Mouse (Mus musculus) forebrain, postnatal 0 days (tissue): ENCODE measurements around the gene Nup210l. TPM values are rescaled to one million over a fixed set of nuclear protein-coding genes. Genes with fewer than 3 reads are reported as not detected.

Source experiments
- ATAC-seq: fragments of 200-750 bp; cut with Nextera tagmentation; 2 replicates; pipeline ENCODE4 v1.8.0; 2017; ENCODE audit warnings: mild to moderate bottlenecking, moderate library complexity
- DNase-seq: peaks from one replicate; pipeline ENCODE4 v3.0.0-alpha.2; 2015
- H3K27ac ChIP-seq: fragments of 300-500 bp; sonication (generic); 2 replicates; pipeline ENCODE4 v1.5.1; 2014; ENCODE audit warnings: low read depth, mild to moderate bottlenecking, antibody characterized with exemption, low read length, moderate library complexity, mixed read lengths
- H3K27me3 ChIP-seq: fragments of 300-500 bp; sonication (generic); 2 replicates; pipeline ENCODE4 v1.6.1; 2014; ENCODE audit warnings: mild to moderate bottlenecking, low read length, mixed read lengths; ENCODE audit not compliant: insufficient read depth
- H3K36me3 ChIP-seq: fragments of 300-500 bp; sonication (generic); 2 replicates; pipeline ENCODE4 v1.6.1; 2014; ENCODE audit warnings: mild to moderate bottlenecking, moderate library complexity; ENCODE audit not compliant: insufficient read depth
- H3K4me1 ChIP-seq: fragments of 300-500 bp; sonication (generic); 2 replicates; pipeline ENCODE4 v1.6.1; 2014; ENCODE audit warnings: antibody characterized with exemption; ENCODE audit not compliant: insufficient read depth
- H3K4me2 ChIP-seq: fragments of 300-500 bp; sonication (generic); 2 replicates; pipeline ENCODE4 v1.6.1; 2014; ENCODE audit warnings: low read depth, mild to moderate bottlenecking, moderate library complexity
- H3K4me3 ChIP-seq: fragments of 300-500 bp; sonication (generic); 2 replicates; pipeline ENCODE4 v1.5.1; 2014; ENCODE audit warnings: low read depth, low read length, mixed read lengths
- H3K9ac ChIP-seq: fragments of 300-500 bp; sonication (generic); 2 replicates; pipeline ENCODE4 v1.6.1; 2014; ENCODE audit warnings: mild to moderate bottlenecking
- H3K9me3 ChIP-seq: fragments of 300-500 bp; sonication (generic); 2 replicates; pipeline ENCODE4 v1.6.1; 2016; ENCODE audit warnings: low read length
- CTCF ChIP-seq: sonication (generic); IDR thresholded peaks from 2 replicates; pipeline ENCODE4 v1.5.1; 2016; ENCODE audit warnings: antibody characterized with exemption, control low read depth, low read depth
- WGBS: fragments of 180-500 bp; shearing (Covaris S2); extraction: QIAGEN DNeasy Blood & Tissue Kit; methylation state at CpG from one replicate; pipeline ENCODE4 v1.1.7; 2014; 5-methylcytosine and 5-hydroxymethylcytosine counted together
- polyA plus RNA-seq: library from polyadenylated mRNA; unstranded; fragments of >200 nt; fragmentation: Nextera tagmentation; extraction: Ambion mirVana; gene quantifications from 2 replicates; pipeline ENCODE4 v1.2.1, GENCODE M21; 2015
- total RNA-seq: library from RNA; depleted of rRNA; stranded (reverse); fragments of >200 nt; gene quantifications from 2 replicates; pipeline ENCODE4 v1.2.3, GENCODE M21; 2014

Nup210l gene
- total and polyA plus RNA-seq, 2 experiments from 2014 or later, result 0.10 to 0.38 TPM

DNA sequence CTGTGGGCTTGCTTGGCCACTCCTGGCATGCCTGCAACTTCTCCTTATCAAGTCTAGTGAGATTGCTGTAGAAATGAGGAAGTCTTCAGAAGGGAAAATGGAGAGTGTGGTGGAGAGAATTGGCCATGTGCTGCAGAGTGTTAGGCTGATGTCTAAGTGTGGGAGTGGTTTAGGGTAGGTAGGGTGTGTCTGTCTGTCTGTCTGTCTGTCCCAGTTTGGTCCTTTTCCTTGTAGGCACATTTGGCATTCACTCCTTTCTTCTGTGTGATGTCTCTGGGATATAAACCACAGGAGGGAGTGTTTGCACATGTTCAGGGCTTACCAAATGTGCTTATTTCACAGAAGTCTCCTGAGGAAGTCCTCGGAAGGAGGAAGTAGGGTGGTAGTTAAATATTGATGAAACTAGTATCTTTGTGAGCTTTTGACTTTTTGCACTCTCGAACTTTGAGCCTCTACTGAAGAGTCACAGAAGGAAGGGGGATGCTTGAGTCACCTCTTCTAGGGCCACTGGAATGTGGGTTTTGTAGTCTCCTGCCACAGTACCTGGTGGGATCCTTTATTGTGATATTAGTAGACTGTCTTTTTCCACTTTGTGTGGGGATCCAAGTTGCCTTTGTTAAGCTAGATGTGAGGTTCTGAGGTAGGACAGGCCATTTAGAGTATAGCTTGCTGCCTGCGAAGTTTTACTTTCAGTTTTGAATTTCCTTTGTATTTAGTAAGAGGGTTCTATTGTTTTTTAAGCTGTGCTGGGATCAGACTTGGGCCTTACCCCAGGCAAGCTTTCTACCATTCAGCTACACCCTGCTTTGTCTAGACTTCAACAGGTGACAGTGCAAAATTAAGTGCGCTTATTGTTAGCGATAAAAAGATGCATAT, 22.3 kb upstream of the Nup210l start:
- no peaks in the 10 kb centered on the region for H3K27me3 ChIP-seq
- no peak overlapping the region for H3K4me3 ChIP-seq
- peak overlapping the region; percentile 73 for H3K4me2 ChIP-seq
- TF ChIP-seq CTCF, result no peak
- H3K27ac ChIP-seq, result no peak overlapping the region
- 79% methylated on average over 5 of the region's 5 CpGs for WGBS
- ATAC-seq, result no peak
- H3K36me3 ChIP-seq, result 0 out of 2 replicates have a peak, but pooled peaks cover 4% of the 10 kb centered on the region
- peaks cover 29% of the 10 kb centered on the region for H3K4me1 ChIP-seq
- DNase-seq, result no peak
- no peaks in the 10 kb centered on the region for H3K9me3 ChIP-seq
- H3K9ac ChIP-seq, result peak overlapping the region; percentile 1; the same call in 1 of the 2 replicates

DNA sequence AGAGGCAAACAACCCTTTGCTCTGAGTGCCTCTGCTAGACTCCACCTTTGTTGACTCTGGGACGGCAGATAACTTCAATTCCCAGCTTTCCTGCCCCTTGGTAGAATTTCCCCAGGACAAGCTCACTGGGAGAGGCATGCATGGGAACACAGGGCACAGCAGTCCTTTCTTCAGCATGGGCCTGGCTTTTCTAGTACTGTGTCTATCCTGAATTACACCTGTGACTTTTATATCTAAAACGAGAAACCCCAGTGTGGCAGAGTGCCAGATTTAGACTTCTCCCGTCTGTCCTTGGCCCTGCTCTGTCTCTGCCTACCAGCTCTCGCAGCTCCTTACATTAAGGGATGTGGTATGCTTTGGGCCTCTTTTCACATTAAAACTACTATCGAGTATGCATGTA, 20.9 kb upstream of the Nup210l start:
- Histone ChIP-seq H3K4me2 (peak overlapping the region; percentile 36), H3K27me3 (no peaks in the 10 kb centered on the region), H3K9me3 (no peaks in the 10 kb centered on the region), H3K9ac (no peak overlapping the region), H3K4me3 (no peak overlapping the region), H3K36me3 (peaks cover 18% of the 10 kb centered on the region), H3K27ac (peak overlapping the region; percentile 73), H3K4me1 (peaks cover 29% of the 10 kb centered on the region)
- TF ChIP-seq CTCF, result no peak
- ATAC-seq (no peak), DNase-seq (no peak)
- 42% methylated on average over 5 of the region's 5 CpGs for WGBS

DNA sequence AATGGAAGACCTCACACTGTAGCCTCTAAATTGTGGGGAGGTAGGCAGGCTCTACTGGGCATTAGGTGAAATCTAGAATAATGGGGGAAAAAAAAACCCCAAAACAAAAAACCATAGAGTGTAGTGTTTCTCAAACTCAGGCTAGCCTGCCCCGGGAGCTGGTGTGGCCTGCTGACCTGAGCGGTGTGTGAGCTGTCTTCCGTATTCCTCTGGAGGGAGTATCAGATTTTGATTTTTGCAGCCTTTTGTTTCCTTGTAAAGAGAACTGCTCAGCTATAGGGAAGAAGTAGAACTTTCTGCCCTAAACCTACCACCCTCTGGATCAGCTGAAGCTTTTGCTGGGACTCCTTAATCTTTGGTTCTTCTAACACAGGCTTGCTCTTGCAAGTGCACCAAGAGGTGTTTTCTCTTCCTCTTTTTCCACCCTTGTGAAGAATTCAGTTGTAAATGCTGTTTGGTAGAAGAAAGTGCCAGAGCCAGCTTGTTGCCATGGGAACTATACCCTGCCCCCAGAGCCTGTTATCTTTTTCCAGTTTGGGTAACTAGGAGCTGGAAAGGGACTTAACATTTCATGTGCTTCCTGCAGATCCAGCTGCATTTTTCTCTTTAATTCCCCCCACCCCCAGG, 20.1 kb upstream of the Nup210l start:
- Histone ChIP-seq H3K27me3 (no peaks in the 10 kb centered on the region), H3K9me3 (no peaks in the 10 kb centered on the region), H3K27ac (peak overlapping the region; percentile 73), H3K36me3 (peaks cover 26% of the 10 kb centered on the region), H3K4me2 (peak overlapping the region; percentile 36), H3K9ac (0 out of 2 replicates have a peak overlapping the region, but pooled peaks have one; percentile 19), H3K4me1 (peaks cover 29% of the 10 kb centered on the region), H3K4me3 (no peak overlapping the region)
- DNase-seq (peak; percentile 71), ATAC-seq (no peak)
- WGBS, result 41% methylated on average over 3 of the region's 3 CpGs
- TF ChIP-seq CTCF, result no peak

DNA sequence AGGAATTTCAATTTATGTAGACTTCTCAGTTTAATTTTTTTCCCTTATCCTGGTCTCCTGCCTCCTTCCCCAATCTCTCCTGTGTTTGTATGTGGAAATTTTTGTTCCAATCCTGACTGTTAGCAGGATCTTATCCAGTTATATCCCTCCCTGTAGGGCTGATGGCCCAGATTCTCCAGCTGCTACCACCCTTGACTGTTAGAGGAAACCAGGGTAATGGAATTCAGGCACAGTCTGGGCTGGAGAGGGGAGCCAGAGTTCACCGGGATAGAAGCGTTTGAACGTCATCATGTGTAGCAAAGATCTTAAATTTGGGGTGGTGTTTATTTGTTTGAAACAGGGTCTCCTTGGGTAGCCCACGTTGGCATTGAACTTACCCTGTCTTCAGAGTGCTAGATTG, 19.1 kb upstream of the Nup210l start:
- 68% methylated on average over 4 of the region's 4 CpGs for WGBS
- no peak for DNase-seq
- H3K27ac ChIP-seq, result peak overlapping the region; percentile 73; the same call in 1 of the 2 replicates

DNA sequence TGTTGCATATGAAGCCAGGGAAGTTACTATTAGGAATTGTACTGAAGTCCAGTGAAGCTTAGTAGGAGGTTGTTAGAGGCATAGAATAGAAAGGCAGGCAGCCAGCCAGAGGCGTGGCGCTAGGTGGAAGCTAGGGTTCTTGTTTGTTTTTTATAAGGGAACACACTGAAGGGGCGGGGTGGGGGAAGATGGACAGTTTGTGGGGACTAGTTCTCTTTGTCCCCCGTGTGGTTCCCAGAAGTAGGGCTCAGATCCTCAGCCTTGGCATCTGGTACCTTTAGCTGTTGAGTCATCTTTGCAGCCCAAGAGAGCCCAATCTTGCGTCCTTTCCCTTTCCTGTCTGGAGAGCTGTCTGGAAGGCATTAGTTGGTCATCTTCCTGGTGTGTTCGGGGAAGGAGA, 18.7 kb upstream of the Nup210l start:
- Histone ChIP-seq H3K36me3 (peaks cover 41% of the 10 kb centered on the region), H3K4me1 (peaks cover 29% of the 10 kb centered on the region), H3K9ac (no peak overlapping the region), H3K27me3 (no peaks in the 10 kb centered on the region), H3K4me3 (no peak overlapping the region), H3K4me2 (no peak overlapping the region), H3K9me3 (no peaks in the 10 kb centered on the region), H3K27ac (no peak overlapping the region)
- no peak for TF ChIP-seq CTCF
- ATAC-seq (no peak), DNase-seq (no peak)
- 86% methylated on average over 6 of the region's 6 CpGs for WGBS

More for the DNA sequence above, 19.1 kb upstream of the Nup210l start:
- H3K36me3 ChIP-seq, result peaks cover 36% of the 10 kb centered on the region
- no peak overlapping the region for H3K9ac ChIP-seq
- H3K9me3 ChIP-seq, result no peaks in the 10 kb centered on the region
- H3K4me1 ChIP-seq, result peaks cover 29% of the 10 kb centered on the region
- no peak for TF ChIP-seq CTCF
- H3K4me3 ChIP-seq, result no peak overlapping the region
- no peak for ATAC-seq
- no peaks in the 10 kb centered on the region for H3K27me3 ChIP-seq
- H3K4me2 ChIP-seq, result no peak overlapping the region

DNA sequence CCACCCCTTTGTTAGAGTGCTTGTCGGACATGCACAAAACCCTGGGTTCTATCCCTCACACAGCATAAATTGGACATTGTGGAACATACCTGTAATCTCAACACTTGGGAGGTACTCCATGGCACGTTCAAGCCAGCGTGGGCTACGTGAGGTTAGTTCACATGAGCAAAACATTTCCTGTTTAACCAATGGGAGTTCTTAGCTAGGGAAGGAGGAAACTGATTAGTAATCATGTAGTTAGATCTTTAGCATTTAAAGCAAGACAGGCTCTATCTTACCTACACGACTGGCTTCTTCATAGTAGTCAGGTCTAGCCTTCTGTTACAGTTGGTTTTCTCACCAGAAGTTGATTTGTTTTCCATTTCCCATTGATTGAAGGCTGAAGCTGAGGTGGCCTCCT, 17.9 kb upstream of the Nup210l start:
- Histone ChIP-seq H3K9me3 (no peaks in the 10 kb centered on the region), H3K27ac (no peak overlapping the region), H3K36me3 (peaks cover 49% of the 10 kb centered on the region), H3K9ac (no peak overlapping the region), H3K4me3 (no peak overlapping the region), H3K4me2 (no peak overlapping the region), H3K27me3 (no peaks in the 10 kb centered on the region), H3K4me1 (peaks cover 27% of the 10 kb centered on the region)
- WGBS, result 94% methylated on average over 5 of the region's 5 CpGs
- TF ChIP-seq CTCF, result no peak
- DNase-seq (no peak), ATAC-seq (no peak)

DNA sequence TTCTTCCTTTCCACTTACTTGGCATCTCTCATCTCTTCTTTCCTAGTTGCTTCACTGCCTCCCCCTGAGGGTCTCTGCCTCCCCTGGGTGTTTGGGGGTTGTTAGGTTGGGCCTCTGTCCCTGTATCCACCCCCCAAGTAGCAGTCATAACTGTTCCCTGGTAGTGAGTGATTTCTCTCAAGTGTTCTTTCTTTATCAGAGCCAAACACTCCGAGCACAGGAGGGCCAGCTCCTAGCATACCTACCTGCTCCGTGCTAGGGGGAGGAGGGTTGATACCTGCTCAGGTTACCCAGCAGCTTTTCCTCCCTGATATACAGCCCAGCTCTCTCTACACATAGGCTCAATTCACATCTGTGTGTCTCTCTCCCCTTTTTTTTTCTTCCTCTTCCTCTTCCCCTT, 15.3 kb upstream of the Nup210l start:
- no peak for TF ChIP-seq CTCF
- H3K4me1 ChIP-seq, result peaks cover 6% of the 10 kb centered on the region
- peaks cover 74% of the 10 kb centered on the region for H3K36me3 ChIP-seq
- no peak for DNase-seq
- H3K9ac ChIP-seq, result no peak overlapping the region
- WGBS, result 96% methylated on average over 2 of the region's 2 CpGs
- H3K4me3 ChIP-seq, result no peak overlapping the region
- ATAC-seq, result no peak
- no peaks in the 10 kb centered on the region for H3K27me3 ChIP-seq
- H3K27ac ChIP-seq, result no peak overlapping the region
- no peaks in the 10 kb centered on the region for H3K9me3 ChIP-seq
- H3K4me2 ChIP-seq, result no peak overlapping the region
